Mouse (Mus musculus): ENCODE data around the gene Aftph. TPM values are rescaled to one million over a fixed set of nuclear protein-coding genes. Genes with fewer than 3 reads are reported as not detected.

The Aftph gene
- polyA plus RNA-seq, 1 experiment = 44.8 TPM

DNA sequence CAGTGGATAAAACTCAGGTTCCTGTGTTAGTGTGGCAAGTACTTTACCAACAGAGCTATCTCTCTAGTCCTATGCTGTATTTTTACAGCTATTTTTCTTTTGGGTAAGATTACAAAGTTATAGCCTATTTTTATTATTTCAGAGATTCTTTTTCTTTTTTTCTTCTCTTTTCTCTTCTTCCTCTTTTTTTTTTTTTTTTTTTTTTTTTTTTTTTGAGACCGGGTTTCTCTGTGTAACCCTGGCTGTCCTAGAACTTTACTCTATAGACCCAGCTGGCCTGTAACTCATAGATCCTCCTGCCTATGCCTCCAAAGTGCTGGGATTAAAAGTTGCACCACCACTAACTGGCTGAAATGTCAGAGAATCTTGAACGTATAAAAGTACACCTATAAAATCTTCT, 13.3 kb downstream of the Aftph start:
- no peak for DNase-seq (ENCODE audit: low read depth)

DNA sequence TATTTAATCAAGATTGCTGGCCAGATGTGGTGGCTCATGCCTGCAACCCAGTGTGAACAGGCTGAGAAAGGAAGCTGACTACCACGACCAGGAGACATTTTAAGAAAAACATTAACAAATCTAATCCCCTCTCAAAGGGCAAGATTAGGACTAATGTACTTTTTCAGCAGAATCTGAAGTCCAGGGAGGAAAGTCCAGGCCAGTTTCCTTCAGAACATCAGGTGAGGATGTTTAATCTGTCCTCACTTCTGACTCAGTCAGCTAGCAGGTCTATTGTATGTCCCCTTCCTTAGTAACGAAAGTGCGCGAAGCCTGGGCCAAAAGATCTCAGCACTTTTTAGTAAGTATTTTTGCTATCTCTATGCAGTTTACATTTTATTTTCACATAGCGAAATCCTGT, 17.8 kb downstream of the Aftph start:
- no peak for DNase-seq (ENCODE audit: low read depth)

DNA sequence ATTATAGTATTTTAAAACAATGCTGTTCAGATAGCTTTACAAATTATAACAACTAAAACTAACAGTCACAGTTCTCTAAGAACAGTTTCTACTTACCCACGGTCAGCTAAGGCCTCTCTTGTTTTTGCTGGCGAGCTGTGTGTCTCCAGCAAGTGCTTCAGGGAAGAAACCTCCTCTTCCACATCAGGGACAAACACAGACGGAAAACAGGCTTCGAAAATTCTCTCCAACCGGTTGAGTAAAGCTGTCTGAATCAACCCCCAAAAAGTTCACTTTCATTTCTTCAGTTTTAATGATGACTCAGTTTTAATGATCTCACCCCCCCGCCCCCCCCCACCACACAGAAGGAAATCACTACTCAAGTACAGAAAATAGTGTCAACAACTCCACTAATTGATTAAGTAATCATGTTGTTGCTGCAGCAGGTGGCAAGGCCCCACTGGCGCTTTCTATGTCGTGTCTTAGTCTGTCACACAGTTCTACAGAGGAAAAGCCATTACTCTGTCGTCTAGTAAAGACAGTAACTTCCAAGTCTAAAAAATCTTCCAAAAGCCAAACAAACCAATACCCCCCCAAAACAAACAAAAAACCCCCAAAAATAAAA, 29.2 kb downstream of the Aftph start:
- DNase-seq (ENCODE audit: low read depth) = no peak

DNA sequence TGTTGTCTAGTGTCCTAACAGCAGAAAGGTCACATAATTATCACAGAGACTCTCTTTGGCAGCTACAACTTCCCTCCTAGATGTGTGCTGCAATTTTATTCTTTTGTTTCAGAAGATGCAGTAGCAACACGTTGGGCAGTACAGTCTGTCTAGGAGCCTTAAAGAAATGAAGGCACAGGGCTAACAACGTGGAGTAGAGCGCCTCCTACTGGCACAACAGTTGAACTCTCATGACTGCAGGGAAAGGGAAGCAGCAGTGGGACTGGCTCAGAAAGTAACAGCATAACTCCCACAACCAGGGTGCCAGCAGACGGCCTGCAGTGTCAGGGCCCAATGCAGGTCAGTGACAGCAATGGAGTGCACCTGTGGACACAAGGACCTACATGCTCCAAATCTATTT, 50.4 kb downstream of the Aftph start:
- no peak for DNase-seq (ENCODE audit: low read depth)

DNA sequence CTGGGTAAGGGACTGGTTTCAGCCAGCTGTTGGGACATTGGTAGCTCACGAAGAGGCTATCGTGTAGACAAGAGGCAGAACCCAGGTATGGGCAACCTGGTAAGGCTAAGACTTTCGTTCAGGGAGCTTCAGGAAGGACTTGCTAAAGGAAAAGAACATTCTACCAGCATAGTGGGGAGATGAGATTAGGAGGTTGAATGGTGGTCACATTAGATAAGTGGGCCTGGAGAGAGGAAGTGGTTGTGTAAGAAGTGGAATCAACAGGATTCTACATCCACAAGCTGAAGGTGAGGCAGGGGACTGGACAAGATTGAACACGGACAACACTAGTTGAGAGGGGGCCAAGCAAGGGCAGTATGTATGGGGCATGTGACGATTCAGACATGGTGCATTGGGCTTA, 59.7 kb downstream of the Aftph start:
- DNase-seq (ENCODE audit: low read depth) = no peak

DNA sequence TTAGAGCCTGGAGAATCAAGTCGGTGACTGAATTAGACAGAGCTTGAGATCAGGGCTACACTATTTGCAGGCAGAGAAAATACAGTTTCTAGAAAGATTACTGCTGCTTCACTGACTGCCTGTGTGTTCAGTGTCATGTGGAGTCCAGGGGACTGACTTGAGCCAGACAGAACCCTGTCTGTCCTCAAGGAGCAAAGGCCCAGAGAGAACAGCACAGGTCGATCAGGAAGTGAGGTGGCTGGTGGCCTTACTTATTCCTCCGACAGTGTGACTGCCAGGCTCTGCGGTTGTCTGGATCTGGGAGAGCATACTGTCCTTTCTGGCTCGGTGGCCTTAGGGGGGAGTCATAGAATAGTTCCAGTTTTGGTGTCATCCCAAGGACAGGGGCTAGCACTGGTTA, 60.6 kb downstream of the Aftph start:
- no peak for DNase-seq (ENCODE audit: low read depth)

DNA sequence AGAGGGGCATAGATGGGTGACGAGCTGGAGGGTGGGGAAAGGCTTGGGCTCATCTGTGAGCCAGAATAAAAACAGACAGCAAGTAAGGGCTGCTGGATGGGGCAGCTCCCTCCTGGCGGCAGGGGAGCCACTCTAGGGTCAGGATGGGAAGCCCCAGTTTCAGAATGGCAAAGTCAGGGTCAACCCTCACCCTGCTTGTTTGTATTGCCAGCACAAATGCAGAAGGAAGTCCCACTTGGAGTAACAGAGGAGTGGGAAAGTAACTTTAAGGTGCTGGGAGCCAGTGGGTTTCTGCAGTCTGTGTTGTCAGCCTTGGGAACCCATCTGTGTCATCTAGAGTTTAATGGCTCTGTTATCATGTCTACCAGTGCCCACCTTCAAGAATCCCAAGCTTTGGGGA, 62.0 kb downstream of the Aftph start:
- no peak for DNase-seq (ENCODE audit: low read depth)

DNA sequence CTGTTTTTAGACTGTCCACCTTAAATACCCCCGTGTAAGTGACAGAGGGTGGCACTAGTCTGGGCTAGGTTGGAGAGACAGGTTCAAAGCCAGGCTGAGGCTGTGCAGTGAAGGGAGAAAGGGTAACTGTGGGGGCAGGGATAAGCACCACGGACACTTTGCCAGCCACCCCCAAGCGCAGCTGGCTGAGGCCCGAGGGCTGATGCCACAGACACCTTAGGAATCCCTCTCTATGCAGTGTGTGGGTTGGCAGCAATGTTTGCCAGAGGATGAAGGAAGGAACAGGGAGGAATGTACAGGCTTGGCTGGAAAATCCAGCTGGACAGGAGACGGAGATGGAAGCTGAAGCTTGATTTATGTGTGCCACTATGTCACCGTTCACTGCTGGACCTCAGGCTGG, 68.9 kb downstream of the Aftph start:
- peak; percentile 60 for DNase-seq (ENCODE audit: low read depth)

DNA sequence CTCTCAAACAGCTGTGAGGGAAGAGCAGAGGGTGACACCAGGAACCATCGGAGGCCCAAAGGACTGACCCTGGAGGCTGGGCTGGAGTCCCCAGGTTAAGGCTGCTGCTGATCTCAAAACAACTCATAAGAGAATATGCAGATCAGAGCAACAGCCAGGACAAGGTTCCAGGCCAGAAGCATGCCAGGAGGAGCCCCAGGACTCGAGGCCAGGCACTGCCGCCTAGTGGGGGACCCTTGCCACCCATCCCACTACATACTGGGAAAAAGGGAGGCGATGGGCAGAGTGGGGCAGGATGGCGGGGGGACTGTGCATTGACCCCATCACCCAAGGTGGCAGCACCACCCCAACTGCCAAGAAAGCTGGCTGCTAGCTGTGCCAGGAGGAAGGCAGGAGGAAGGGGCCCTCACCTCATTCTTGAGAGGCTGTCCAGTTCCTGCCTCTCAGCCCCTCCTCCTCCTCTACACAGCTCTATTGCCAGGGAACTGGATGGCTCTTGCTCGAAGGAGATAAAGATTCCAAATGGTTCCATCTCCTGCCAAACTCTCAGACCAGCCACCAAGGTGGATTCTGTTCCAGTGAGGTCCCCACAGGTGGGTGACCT, 69.5 kb downstream of the Aftph start:
- no peak for DNase-seq (ENCODE audit: low read depth)

DNA sequence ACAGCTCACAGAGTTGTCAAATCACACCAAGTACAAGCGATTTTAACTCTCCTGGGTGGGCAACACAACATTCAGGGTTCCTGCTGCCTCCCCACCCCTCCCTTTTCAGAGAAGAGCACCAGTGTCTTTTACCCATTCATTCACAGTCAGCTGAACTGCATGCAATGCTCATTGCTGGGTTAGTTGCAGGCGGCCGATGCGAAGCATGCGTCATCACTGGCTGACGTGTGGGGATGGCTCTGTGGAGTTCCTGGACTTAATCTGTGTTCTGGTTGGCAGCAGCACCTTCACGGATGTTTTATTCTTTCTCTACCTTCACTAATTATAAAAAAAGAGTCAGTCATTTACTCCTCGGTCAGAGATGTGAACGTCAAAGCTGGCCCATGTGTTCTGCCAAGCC, 76.5 kb downstream of the Aftph start:
- no peak for DNase-seq (ENCODE audit: low read depth)

DNA sequence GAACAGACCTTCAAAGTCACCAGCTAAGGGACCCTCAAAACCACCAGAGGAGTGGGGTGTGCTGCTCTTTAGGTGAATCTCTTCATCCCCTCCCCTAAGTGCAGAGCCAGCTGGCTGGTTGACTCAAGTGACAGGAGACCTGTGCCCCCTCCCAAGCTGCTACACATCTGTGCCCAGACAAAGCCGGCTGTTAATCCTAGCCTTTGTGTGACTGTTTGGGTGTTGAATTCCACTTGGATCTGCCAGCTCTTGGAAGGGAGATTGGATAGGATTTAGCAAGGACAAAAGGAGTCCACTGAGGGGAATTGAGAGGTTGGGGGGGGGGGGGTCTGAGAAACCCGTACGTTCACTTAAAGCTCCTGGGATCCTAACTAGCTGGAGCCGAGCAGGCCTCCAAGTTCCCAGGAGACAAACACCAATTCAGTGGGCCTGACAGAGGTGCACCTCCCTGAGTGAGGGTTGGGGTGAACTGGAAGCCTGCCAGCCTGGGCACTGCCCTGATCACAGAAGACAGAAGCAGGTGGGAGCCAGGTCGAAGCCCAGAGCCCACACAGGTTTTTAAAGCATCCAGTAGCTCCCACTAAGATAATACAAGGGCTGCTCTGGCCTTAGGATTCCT, 77.7 kb downstream of the Aftph start:
- no peak for DNase-seq (ENCODE audit: low read depth)

DNA sequence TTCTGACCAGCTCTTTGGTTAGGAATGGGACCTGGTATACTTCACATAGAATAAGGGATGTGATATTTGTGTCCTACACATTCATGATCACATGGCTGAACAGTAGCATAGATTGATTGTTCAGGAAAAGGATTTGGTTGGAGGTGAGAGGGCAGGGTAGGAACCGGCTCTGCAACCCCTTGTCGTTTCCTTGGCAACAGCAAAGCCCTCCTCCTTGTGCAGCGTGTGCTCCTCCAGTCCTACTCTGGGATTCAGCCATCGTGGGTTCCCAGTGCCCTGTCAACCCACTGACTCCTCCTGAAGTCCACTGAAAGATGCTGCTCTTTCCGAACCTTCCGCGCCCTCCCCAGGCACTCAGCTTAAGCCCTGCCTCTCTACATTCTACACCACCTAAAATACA, 78.6 kb downstream of the Aftph start:
- DNase-seq (ENCODE audit: low read depth) = no peak

DNA sequence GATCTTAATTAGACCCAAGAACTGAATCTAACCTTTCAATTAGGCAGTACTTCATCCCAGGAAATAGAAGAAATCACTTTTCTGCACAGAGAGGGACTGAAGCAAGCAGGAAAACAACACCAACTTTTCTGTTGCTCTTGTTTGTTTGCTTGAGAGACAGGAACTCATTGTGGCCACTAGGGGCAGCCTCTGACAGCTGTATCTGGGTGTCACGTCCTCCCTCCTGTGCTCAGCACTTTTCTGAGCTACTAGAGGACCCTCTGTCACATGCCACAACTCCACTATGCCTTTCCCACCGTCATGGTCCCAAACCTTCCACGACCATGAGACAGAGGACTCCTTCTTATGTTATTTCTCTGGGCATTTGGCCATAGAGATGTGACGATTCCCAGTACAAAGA, 79.7 kb downstream of the Aftph start:
- no peak for DNase-seq (ENCODE audit: low read depth)

DNA sequence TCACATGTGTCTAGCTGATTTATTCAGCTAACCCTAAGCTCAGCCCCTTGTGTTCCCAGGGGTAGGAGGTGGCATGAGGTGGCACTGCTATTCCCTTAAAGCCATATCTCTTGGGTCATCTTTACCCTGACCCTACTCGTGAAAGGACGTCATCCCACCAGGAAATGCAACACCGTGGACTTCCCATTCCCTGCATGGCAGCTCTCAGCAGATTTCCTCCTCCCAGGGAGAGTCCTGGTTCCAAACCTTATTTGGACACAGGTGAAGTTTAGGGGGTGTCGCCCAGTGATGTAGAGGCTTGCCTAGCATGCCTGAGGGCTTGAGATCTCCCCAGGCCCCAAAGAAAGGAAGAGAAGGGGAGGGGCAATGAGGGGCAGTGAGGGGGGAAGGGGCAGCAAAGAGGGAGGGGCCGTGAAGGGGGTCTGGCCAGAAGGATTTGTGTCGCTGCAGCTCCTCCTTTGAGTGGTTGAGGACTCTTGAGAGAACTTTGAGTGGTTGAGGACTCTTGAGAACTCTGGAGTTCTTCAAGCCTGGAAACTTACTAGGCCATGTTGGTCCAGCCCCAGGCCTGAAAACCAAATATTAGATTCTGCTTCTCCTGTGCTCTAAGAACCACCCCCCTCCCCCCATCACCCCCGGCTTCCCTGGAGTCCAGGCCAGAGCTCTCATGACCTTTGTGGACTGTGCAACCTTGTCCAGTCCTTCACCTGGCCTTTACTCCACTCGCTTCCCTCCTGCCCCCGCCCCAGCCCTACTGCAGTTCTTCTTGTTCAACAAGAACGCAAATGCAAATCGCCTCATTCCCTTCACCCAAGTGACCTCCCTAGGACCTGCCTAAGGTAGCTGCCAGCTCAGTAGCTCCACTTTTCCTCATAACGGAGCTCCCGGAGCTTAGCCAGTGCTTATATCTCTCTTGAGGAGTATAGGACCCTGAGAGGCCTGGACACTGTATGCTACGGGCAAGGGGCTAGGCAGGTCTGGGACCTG, 81.0 kb downstream of the Aftph start:
- DNase-seq (ENCODE audit: low read depth) = no peak

DNA sequence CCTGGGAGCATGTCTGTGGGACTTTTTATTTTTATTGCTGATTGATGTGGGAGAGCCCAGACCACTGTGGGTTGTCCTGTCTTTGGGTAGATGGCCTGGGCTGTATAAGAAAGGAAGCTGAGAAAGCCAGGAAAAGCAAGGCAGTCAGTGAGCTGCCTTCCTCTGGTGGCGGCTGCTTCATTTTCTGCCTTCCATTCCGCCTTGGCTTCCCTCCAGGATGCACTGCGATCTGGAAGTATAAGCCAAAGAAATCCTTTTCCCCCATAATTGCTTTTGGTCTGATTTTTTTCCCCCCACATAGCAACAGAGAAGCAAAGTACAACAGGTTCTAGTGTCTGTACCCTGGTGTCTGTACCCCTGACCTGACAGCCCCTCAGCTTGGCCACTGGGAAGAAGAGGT, 82.3 kb downstream of the Aftph start:
- no peak for DNase-seq (ENCODE audit: low read depth)

DNA sequence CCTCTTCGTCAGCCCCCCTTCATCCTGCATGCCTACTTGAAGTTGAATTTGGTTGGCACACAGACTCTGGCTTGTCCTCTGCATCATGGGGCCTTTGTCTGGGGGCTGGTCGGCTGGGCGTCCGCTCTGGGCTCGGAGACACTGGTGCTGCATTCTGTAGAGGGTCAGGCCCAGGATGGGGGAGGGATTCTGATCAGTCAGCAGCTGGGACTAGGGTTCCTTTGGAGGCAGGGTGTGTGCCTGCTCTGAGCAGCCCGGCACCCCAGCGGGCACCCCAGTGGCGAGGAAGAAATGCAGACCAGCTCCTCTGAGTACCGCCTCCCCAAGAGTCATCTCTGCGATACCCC, 84.7 kb downstream of the Aftph start:
- DNase-seq (ENCODE audit: low read depth) = no peak

DNA sequence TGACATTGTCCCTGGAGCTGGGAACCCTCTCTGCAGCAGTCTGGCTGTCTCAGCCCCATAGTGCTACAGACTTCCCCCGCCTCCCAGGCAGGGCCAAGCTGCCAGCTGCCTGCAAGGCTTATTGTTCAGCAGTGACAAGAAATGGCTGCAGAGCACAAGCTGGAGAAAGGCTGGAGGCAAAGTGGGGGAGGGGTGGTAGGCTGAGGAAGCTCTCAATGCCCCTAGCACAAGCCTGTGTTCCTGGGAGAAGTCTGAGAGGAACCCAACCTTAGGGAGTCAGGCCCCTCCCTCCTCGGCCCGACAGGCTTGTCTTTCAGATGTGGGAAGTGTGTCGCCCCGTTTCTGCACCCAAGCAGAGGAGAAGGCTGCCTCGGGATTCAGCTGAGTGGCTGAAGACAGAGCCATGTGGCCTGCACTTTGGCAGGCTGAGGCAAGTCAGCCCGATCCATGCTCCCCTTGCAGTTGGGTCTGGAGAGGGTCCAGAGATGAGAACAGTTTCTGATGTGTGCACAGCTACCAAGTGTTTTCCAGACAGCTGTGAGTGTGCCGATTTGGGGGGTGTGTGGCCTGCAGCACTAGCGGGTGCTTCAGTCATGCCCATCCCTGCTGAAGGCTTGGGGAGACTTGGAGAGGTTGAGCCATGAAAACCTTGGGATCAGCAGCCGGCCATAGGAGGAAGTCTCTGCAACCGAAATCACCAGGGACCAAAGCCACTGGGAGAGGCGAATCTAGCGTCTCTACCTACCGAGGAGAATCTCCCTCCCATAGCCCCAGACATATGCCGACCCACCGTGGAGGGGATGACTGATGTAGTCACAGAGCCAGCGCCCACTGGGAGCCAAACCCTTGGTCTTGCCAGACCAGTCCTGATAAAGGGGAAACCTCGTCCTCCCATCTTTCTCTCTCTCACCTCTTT, 85.3 kb downstream of the Aftph start:
- DNase-seq (ENCODE audit: low read depth) = no peak

DNA sequence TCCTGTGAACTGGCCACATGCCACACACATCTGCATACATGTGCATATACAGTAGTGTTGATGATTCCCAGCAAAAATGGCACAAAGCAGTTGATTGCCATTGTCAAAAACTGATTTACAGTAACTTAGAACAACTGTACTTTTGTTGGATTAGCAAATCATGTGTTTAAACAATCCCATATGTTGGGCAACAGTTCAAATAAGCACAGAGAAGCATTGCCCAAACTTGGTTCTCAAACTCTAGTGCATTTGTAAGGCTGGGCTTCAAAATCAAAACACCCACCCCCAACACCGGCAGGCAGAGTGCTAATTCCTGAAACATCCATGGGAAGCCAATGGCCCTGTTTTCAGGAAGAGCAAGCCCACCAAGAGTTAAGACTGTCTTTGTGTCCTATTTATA, 90.2 kb downstream of the Aftph start:
- no peak for DNase-seq (ENCODE audit: low read depth)

DNA sequence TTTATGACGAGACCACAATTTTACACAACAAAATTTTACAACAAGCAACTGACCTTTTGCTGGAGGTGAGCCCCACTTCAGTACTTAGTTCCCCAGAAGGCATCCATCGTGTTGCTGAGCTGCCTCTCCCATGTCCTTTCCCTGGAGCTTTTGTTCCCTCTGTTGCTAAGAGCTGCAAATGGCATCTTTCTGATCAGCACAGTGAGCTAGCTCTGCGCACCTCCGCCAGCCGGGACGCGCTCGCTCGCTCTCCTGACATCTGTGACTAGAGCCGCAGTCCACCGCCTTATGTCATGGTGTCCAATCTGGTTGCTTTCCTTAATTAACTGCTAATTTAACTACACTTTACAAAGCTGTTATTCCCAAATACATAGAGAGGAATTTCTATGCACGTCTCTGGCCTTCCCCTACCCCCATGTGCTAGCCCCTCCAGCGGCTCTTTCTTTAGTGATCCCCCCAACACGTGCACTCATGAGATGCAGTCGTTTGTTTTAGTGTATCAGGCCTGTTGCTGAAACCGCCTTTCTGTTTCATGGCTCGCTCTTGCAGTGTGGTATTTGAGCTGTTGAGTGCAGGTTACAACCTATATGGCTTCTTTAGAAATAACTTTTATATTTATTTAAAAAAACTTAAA, 91.3 kb downstream of the Aftph start:
- DNase-seq (ENCODE audit: low read depth) = no peak

DNA sequence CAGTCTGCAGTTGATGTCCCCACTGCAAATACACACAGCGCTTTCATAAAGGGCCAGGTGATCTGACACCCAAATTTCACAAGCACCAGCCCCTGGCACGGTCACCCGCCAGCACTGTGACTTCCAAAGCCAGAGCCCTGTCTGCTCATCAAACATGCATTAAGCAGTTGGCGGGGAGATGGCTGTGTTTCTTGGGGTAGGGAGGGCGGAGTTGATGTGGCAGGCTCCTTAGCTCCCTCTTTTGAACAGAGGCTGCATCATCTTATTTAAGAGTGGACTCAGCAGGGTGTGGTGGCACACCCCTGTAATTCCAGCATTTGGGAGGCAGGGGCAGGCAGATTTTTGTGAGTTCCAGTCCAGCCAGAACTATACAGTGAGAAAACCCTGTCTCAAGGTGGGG, 91.9 kb downstream of the Aftph start:
- DNase-seq (ENCODE audit: low read depth) = no peak
